Mouse (Mus musculus): Measurements from ENCODE around the gene Atp5e.

Atp5e gene

DNA sequence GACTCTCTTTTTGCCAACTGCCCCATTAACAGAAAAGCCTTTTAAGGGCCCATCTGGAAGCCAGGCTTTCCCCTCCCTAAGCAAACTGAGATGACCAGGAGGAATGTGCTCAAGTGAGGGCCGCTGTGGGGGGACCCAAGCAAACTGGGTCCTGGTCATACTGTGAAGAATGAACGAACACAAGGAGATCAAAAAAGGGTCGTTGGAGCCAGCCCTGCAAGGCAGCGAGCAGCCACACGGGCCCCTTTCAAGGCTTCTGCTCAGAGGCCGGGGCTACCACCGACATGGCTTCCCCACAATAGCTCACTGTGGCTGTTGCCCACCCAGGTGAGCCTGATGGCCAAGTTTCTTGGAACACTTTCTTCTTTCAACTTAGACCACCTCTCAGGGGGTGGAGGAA is 17.4 kb downstream of the Atp5e start:
- no peak for DNase-seq

DNA sequence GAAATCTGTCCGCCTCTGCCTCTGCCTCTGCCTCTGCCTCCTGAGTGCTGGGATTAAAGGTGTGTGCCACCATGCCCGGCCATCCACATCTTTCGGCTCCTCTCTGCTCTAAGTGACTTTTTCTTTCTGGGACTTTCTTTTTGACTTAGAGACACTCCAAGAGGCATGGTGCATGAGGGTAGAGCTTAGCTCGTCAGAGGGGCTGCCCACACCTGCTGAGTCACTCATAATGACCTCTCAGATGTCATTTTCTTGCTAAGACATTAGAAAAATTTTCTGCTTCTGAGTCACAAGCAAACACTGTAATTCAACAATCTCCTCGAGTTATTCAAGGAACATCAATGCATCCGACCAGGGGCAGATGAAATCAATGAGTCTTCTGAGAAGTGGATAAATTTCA is 18.9 kb downstream of the Atp5e start:
- no peak for DNase-seq

DNA sequence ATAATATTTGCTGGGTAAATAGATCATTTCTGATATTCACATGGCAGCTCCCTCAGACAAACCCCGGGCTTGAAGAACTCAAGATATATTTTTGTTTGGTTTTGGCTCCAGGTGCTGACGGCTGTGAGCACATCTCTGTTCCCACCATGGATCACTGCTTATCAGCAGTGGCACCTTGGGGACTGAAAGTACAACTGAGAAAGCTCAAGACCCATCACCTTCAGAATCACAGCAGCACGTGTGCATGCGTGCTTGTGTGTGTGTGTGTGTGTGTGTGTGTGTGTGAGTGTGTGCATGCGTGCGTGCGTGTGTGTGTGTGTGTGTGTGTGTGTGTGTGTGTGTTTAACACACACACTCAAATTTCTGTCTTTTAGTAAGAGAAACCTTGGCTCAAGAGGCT is 19.5 kb downstream of the Atp5e start:
- no peak for DNase-seq

DNA sequence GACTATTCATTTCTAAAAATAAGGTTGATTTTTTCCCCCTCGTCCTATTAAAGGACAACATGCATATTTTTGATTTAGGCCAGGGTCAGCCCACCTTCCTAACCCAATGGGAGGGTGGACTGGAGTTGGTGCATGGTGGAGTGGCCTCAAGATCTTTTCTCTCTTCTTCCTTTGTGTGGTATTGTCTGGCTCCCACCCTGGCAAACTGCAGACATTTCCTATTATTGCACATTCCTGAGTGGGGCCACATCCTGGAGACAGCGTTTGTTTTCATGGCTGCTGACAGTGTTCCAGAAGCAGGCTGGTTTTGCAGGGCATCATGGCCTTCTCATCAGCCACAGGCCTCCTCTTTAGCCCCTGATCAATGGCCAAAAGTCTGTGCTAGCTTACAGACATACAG is 20.9 kb downstream of the Atp5e start:
- DNase-seq, result no peak

DNA sequence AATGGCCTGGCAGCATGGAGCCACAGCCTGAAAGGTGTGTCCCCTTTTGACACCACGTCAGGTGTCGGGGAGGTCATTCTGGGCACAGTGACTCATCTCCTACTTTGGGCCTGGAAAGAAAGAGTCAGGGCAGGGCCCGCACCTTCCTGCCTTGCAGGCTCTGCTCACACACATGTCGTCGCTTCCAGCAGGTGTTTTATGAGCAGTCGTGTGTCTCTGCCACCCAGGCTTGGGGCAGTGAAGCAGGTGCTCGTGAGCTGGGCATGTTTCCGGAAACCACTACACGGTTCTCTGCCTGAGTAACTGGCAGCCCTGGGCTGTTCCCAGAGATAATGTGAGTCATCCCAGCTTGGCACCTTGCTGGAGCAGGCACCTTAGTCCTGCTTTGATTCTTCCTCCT is 21.4 kb downstream of the Atp5e start:
- peak in 1 of 2 experiments; percentile 42 for DNase-seq

DNA sequence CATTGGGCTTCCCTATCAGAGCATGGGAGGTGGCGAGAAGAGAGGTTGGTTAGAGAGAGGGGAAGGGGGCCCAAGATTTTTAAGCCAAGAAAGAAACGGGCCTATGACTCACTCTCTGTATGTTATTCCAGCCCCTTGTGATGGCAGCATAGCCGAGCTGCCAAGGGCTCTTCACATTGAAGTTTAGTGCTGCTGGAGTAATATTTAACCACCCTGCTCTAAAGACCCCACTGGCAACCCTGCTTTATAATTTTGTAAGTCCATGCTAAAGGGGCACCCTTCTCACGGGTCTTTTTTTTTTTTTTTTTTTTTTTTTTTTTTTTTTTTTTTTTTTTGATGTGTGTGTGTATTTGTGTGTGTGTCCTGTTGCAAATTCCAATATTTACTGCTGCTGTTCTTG is 22.0 kb downstream of the Atp5e start:
- DNase-seq, result no peak

DNA sequence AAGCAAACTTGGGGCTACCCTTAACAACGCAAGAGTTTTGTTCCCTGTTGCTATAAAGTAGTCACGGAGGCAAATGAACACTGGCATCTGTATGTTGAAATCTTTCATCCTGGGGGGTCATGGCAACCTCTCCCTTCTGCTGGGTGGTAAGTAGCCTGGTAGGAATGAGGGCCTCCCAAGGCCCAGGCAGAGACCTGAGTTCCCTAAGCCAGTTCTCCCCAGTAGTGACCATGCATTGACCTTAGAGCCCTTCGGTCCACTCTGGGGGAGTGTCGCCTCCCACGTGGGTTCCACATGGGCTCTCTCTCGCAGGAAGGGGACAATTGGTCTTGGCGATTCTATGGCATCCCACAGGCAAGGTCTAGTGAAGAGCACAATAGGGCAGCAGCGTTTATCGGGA is 23.9 kb downstream of the Atp5e start:
- no peak for DNase-seq

DNA sequence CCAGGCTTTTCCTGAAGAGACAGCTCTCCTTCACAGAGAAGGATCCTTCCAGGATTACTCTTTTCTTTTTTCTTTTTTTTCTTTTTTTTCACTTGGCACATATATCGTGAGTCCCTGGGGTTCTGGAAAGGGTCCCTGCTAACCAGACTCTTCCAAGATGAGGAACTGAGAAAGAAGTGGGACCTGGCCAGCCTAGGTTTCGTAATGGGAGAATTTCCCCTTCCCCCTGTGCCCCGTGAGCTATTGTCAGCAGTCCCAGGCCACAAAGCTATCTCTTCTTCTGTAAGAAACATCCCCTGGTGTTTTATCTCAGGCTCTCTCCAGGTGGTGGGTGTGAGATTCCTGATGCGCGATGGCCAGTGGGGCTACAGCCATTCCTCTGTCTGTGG is 24.5 kb downstream of the Atp5e start:
- peak in 1 of 2 experiments; percentile 55 for DNase-seq

DNA sequence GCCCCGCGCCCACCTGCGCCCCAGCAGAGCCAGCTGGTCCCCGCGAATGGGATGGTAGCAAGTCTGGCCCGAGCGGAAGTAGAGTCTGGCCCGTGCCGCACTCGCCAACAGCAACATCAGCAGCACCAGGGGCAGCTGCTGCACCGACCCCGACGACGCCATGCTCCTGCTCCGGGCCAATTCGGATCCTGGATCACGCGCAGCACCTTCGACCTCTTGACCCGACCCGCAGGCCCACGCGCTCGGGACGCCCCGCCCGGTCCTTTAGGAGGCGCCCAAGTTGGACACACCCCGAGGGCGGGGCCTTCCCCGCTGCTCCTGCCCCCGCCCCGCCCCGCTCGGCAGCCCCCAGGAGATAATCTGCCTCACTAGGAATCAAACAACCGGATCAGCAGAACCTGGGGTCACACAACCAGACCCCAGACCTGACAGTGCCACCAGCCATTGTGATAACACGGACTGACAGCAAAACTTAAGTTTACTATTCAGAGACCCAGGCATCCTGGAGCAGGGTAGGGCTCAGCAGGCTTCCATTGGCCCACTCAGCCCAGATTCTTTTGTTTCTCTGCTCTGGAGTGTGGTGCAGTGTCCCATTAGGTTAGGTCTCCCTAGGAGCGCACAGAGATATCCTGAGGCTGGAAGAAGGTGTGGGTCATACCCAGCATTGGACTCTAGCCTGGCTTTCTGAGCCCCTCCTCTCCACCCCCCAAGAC is 25.0 kb downstream of the Atp5e start, which contains the start of gene Ctsz:
TSS of gene Ctsz (minus strand) at position 303 of the 713 bp plus-strand sequence.
- peak; percentile 77 to 82 for DNase-seq

DNA sequence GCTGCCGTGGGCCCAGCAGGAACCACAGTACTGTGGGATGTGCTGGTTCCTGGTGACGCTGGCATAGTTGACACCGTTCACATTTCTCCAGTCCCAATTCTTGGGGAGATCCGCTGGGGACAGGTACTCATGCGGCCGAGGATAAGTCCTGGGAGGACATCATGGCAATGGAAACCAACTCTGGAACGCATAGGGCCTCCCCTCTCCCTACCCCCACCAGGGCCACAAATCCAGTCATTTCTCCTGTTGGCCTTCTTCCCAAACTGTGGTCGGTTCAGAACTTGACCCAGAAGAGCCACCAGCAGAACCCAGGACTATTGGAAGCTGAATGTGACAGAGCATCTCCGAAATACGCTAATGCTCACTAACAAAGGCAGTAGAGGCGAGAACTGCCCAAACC is 25.7 kb downstream of the Atp5e start:
- DNase-seq, result no peak

DNA sequence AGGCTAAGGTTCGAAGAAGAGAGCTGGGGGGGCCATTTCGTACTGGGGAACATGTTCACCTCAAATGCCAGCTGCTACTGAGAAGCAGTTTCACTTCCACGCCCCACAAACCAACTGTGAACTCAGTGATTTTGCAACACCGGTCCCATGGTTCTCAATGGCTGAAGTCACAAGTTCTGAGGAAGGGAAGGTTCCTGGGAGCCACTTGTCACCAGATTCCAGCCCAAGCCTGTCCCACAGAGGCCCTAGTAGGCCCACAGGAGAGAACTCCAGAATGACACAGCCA is 26.3 kb downstream of the Atp5e start:
- peak; percentile 81 to 82 for DNase-seq

DNA sequence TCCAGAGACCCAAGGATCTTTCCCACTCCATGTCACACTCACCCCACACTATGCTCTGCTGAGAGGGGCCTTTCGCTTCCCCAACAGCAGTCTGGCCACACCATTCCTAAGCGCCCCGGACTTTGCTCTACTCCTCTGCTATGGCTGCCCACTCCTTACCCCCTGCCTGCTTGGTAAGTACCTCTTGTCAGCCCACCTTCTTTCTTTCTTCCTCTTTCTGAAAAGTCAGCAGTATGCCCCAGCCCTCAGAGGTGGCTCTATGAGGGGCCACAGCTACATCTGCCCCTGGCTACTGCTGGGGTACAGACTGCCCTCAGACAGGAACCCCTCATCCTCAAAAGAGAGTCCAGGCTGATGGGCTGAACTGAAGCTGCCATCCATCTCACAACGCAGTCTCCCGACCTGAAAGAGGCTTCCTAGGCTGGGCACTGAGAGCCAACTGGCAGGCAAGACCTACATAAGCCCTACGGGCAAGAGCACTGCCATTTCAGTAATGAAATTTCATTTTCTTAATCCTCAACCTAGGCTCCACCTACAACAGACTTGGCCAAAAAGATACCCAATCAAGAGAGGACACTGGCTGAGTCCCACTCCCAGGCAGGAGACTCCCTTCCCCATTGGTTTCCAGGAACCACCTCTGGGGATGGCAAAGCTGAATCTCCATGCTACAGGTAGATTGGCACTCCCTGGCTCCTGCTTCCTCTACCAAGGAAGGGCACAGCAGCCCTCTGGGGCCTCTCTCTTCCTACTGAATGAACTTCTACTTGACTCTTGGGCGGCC is 26.8 kb downstream of the Atp5e start:
- DNase-seq, result no peak

DNA sequence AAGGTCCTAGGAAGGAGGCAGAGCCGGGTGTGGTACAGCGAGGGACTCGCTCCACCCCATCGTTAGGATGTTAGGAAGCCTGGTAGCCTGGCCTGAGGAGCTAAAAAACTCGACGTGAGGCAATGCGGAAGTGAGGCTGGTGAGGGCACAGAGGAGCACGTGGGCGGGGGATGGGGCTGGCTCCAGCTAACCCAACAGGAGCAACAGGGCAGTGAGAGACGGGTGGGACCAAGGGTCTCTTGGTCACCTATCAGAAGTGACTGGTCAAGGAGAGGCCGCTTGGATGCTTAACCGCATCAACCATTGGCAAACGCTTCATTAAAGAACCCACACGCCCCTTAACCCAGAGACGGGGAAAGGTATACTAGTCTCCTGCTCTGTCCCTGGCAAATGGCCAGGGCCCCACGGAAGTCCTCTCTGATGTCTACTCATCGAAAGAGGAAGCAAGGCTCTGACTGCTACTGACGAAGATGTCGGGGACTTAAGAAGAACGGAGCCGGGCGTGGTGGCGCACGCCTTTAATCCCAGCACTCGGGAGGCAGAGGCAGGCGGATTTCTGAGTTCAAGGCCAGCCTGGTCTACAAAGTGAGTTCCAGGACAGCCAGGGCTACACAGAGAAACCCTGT is 27.7 kb downstream of the Atp5e start:
- peak; percentile 48 to 62 for DNase-seq

DNA sequence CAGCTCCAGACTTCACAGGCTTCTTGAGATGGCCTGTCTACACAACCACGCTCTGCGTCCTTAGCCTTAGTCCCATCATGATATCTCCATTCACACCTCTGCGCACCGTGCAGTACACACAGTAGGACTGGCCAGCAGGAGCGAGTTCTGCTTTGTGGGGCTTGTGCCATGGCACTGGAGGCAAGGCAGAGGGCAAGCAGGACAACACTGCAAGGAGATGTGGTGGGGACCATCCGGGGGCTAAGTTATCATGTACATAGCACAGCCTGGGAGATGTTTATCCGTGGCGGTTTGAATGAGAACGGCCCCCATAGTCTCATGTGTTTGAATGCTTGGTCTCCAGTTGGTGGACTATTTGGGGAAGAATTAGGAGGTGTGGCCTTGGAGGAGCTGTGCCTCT is 29.0 kb downstream of the Atp5e start:
- DNase-seq, result no peak

DNA sequence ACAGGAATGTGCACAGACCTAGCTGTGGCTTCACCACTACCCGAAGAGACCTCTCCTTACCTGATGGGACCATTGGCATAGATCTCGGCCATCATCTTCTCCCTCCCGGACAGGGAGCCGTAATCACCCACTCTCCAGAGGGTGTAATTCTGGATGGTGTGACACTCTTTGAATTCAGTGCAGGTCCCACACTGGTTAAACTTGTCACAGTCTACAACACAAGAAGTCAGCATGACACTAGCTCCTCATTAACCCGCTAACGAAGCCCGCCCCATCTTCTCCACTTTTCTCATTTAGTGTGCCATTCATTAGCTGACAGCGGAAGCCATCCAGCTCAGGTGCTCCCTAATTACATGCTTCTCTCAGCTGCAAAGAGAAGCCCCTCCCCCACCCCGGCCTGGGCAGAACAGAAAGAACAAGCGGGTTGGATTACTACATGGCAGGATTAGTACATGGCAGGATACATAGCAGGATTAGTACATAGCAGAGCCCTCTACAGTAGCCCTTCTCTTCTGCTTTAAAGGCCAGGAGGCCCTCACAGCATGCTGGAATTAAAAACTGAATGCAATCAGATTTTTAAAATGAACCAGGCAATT is 34.8 kb downstream of the Atp5e start:
- peak in 1 of 2 experiments; percentile 2 for DNase-seq

DNA sequence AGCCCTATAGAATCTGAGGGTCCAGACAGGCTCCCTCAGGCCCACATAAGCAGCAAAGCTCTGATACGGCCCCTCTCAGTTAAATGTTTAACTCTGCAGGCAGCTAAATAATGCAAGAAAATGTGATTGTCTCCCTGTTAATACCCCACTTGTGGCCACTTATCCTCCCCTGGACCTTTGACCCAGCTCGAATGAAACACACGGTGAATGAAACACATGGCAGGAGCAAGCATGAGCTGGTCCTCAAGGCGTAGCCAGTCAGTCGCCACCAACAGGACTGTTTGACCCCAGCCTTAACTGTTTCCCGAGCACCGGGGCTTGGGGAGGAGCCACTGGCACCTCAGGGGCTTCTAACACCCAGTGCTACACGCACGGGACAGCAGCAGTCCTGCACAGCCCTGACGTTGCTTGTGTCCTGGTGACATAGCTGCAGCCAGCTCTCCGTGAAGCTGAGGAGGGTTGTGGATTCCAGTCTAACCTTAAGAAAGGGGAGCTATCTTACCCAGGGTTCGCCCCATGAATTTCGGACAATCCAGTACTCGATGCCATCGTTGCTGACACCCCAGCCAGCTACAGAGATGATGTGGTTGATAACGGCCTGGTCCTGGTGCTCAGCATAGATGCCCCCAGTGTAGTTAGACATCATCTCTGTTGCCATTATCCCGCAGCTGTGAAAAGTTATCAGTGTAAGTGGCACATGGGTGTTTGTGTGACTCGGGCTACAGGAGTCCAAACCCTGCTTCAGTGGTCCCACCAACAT is 35.6 kb downstream of the Atp5e start:
- DNase-seq, result peak in 1 of 2 experiments; percentile 2

DNA sequence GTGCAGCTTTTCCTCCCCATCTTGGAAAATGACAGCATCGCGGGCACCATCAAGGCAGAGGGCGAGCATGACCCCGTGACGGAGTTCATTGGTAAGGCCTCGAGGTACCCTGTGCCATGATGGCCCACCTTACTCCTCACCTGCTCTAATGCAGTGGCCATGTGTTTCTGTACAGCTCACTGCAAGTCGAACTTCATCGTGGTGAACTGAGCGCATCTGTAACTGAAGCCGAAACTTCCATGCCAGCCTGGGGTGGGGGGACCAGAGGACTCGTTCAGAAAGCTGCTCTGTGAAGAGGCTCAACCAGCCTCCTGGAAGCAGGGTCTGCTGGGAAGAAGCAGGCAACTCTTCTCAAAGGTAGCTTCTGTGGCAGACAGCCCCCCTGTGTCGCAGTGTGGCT is 37.0 kb downstream of the Atp5e start:
- no peak for DNase-seq

DNA sequence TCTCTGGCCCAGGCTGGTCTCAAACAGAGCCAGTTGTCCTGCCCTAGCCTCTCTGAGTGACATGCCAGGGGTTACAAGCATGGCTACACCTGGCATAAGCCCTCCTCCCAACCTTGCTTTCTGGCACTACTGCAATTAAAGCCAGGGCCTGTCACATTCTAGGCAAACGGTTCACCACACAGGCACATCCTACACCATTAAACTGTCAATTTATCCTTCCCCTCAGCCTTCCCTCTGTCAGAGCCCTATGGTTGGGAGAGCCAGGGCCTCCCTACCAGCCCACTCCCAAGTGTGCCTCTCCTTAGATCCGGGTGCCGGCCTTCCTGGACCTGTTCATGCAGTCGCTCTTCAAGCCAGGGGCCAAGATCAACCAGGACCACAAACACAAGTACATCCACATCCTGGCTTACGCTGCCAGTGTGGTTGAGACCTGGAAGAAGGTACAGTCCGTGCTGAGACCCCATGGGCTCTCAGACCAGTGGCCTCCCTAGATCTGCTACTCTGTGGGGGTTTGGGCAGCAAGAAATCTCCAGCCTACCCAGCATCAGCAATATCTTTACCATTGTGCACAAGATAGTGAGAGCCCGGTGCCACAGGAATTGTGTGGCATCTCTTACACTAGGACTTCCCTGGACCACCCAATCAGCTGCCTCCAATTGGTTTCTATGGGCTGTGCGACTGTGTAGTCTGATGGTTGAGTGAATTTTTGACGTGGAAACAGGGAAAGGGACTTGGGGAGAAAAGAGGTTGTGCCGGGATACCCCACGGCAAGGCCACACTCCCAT is 39.4 kb downstream of the Atp5e start:
- DNase-seq, result peak in 1 of 2 experiments; percentile 2

DNA sequence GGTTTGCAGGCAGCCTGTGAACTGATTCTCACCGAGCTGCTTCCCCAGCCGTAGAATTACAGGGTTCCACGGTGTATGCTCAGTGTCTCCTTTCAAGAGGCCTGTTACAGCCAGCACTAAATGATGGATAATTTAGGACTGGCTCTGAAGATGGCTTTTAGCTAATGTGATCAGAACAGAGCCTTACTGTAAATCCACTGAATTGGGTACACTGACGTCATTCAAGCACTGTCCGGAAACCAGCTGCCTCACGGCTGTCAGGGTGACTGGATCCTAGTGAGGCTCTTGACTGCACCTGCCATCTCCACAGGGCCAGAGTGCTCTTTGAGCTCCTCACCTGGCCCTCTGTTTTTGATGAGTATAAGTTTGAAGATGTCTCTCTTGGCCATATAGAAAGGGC is 42.8 kb downstream of the Atp5e start:
- no peak for DNase-seq

DNA sequence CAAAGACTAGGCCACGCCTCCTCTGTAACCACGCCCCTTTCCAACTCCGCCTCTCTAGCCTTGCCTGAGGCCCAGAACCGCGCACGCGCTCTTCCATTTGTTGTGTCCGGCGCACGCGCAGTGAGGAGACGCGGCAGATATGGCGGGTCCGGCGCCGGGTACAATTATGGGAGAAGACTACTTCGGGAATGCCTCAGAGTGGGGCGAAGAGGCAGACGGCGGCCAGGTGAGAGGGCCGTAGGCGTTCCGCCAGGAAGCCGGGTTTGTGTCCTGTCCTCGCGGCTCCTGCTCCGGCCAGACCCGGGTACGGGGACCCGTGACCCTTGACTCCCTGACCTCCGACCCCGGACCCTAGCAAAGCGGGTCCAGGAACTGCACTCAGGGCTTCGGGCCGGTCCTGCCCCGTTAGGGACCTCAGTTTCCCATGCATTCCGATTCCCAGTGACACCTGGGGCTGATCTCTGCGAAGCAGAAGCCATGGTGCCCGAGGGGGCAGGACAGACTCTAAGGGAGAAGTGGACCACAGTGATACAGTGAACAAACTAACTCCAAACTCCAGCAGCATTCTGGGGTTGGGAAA is 48.1 kb downstream of the Atp5e start, which contains the start of gene Nelfcd:
TSS of gene Nelfcd (plus strand) at position 74 of the 580 bp plus-strand sequence.
- DNase-seq, result peak; percentile 94 to 95

DNA sequence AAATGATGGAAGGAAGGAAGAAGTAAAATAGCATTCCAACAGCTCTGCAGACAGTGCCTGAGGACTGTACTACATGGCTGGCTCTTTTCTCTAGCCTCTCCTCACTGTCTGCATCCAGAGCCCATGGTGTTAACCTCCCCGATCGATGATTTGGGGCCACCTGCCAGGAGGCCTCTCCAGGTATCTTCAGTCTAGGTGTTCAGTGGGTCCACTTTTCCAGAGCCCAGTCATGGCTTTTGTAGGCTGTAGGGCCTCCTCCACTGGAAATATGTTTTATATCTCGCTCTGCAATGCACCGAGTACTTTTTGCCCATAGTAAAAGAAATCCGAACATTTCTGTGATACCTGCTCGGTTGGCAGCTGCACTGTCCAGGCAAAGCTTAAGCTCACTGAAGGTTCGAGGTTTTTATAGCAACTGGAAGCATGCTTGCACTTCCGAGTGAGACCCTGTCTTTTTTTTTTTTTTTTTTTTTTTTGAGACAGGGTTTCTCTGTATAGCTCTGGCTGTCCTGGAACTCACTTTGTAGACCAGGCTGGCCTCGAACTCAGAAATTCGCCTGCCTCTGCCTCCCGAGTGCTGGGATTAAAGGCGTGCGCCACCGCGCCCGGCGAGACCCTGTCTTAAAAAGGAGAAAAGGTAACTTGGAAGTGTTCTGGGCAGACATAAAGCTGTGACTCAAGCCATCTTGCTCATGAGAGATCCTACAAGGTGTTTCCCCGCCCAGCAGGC is 48.7 kb downstream of the Atp5e start:
- DNase-seq, result no peak

Data from lung, adult 18-20 months (tissue).